Mouse (Mus musculus): Measurements from ENCODE around the gene Hist1h2ao.
"Not testable (repeated sequence)": the region's sequence is repeated elsewhere in the genome, so short reads cannot be mapped to it uniquely, and the experiment has no call there.

DNA sequence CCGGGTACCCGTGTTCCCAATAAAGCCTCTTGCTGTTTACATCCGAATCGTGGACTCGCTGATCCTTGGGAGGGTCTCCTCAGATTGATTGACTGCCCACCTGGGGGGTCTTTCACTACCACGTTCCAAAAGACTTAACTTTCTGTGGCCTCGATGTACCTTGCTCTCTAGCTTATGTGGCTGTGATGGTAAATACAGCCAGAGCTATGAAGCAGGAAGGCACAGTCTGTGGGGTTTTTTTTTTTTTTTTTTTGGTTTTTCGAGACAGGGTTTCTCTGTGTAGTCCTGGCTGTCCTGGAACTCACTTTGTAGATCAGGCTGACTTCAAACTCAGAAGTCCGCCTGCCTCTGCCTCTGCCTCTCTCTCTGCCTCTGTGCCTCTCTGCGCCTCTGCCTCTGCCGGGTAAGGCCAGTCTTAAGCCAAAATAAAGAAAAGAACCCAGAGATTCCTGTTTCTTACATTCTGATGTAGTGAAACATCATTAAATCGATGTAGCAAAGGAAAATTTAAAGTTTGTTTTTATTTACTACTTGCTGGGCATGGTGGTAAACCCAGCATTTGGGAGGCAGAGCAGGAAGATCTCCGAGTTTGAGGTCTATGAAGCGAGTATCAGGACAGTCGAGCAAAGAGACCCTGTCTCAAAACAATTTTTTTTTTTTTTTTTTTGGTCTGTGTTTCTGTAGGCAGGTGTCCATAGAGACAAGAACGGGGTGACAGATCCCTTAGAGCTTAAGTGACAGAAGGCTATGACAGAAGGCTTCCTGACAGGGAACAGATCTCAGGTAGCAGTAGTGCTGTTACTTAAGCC is 10.0 kb downstream of the Hist1h2ao start:
- not testable (repeated sequence) for TF ChIP-seq CTCF (IDR thresholded peaks at IDR 0.05; ENCODE audit: extremely low read depth, insufficient read length, insufficient replicate concordance, low read depth, low read length); POLR2A (IDR thresholded peaks at IDR 0.05; ENCODE audit: low read depth, low read length)

Measured in small intestine, adult 2 months (tissue).